Mouse (Mus musculus) testis, adult 2 months (tissue): ENCODE data around the gene Smc1b.

ENCODE experiments used
- CTCF ChIP-seq: fragments of 200-500 bp; IDR thresholded peaks from 2 replicates; pipeline ENCODE4 v1.5.1; 2012; ENCODE audit warnings: low read depth, mild to moderate bottlenecking, inconsistent platforms, low read length, moderate library complexity; ENCODE audit not compliant: control insufficient read depth, insufficient read depth, insufficient replicate concordance
- POLR2A ChIP-seq: fragments of 200-500 bp; IDR thresholded peaks from 2 replicates; pipeline ENCODE4 v1.6.1; 2012; ENCODE audit warnings: low read depth, mild to moderate bottlenecking, inconsistent platforms, low read length, moderate library complexity; ENCODE audit not compliant: control insufficient read depth

GRCm38 (mm10) chr15:85167086-85167679 lies 35.4 kb upstream of the Smc1b start:
- TF ChIP-seq CTCF = no peak
- TF ChIP-seq POLR2A = no peak
